Mouse (Mus musculus) liver (tissue): Measurements from ENCODE around the gene Adamts14.

Experiments
- DNase-seq: peaks from one replicate; pipeline ENCODE4 v3.0.0-alpha.2; 2020; ENCODE audit warnings: mixed read lengths

Adamts14 gene

GRCm38 (mm10) chr10:61175442-61176204 lies 97.6 kb downstream of the Adamts14 start:
- peak; percentile 52 for DNase-seq

- DNase-seq, result no peak
Observed at GRCm38 (mm10) chr10:61174711-61175441, 98.4 kb downstream of the Adamts14 start.

GRCm38 (mm10) chr10:61172496-61172895 lies 100.7 kb downstream of the Adamts14 start:
- no peak for DNase-seq

GRCm38 (mm10) chr10:61171654-61172053 lies 101.6 kb downstream of the Adamts14 start, which contains the start of gene Tbata:
Gene Tbata, plus strand, starts transcription at chr10:61171954.
- DNase-seq, result no peak

- DNase-seq, result no peak
Observed at GRCm38 (mm10) chr10:61168393-61168792, 104.8 kb downstream of the Adamts14 start.

- DNase-seq, result no peak
Observed at GRCm38 (mm10) chr10:61167333-61168096, 105.7 kb downstream of the Adamts14 start.

- no peak for DNase-seq
Observed at GRCm38 (mm10) chr10:61162366-61162765, 110.9 kb downstream of the Adamts14 start.

- DNase-seq, result no peak
Observed at GRCm38 (mm10) chr10:61160671-61161070, 112.6 kb downstream of the Adamts14 start.

- DNase-seq, result no peak
Observed at GRCm38 (mm10) chr10:61160089-61160488, 113.1 kb downstream of the Adamts14 start.

GRCm38 (mm10) chr10:61158594-61158993 lies 114.6 kb downstream of the Adamts14 start:
- DNase-seq, result no peak

- DNase-seq, result no peak
Observed at GRCm38 (mm10) chr10:61156453-61156852, 116.8 kb downstream of the Adamts14 start.

GRCm38 (mm10) chr10:61155611-61156010 lies 117.6 kb downstream of the Adamts14 start:
- DNase-seq, result no peak

GRCm38 (mm10) chr10:61152131-61152530 lies 121.1 kb downstream of the Adamts14 start:
- no peak for DNase-seq

GRCm38 (mm10) chr10:61150616-61151015 lies 122.6 kb downstream of the Adamts14 start:
- no peak for DNase-seq

GRCm38 (mm10) chr10:61149476-61149875 lies 123.8 kb downstream of the Adamts14 start:
- DNase-seq, result peak; percentile 59

- DNase-seq, result peak; percentile 93
Observed at GRCm38 (mm10) chr10:61147157-61148040, 125.8 kb downstream of the Adamts14 start, which contains the start of gene Sgpl1. Gene Sgpl1, minus strand, starts transcription at chr10:61147703.
